Mouse (Mus musculus): ENCODE measurements at regions not wholly inside any gene's neighbourhood (a gene's known extent, or its start where the extent isn't known, plus 50 kb on each side); places are given as distances from the start of the nearest gene placed in this dataset.

DNA sequence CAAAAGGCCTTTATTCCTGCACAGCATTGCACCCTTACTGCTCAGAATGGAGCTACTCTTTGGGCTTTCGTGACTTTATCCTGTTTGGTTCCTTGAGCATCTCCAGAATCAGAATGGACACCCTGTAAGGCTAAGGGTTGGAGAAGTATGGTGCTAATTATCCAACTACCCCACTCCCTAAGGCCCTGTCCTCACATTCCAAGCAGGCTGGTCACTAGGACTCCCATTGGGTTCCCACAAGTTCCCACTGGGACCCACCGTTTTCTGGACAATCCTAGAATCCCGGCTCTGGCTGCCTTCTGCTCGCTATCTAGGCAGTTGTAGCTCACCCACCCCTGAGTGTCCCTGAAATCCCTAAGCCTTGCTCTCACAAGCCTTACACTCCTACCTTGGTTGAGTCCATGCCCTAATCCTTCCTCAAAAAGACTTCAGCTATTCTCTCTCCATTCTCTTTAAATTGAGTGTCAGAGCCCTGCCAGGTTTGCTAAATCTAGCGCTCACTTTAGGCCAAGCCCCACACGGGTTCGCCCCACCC is 146.1 kb downstream of the Efcab1 start:
- WGBS = 11% methylated on average over 7 of the region's 7 CpGs
- Histone ChIP-seq H3K4me3 (ENCODE audit: low read depth, low read length) (no peak overlapping the region), H3K4me2 (peak overlapping the region; percentile 23; the same call in 1 of the 2 replicates), H3K9me3 (ENCODE audit: control insufficient read depth, low read length) (no peaks in the 10 kb centered on the region), H3K4me1 (ENCODE audit: control insufficient read depth, insufficient read depth, low read length) (peaks cover 23% of the 10 kb centered on the region), H3K27me3 (ENCODE audit: control insufficient read depth, insufficient read depth, low read length) (no peaks in the 10 kb centered on the region), H3K36me3 (ENCODE audit: control insufficient read depth, insufficient read depth, low read length) (no peaks in the 10 kb centered on the region), H3K27ac (ENCODE audit: low read depth, low read length) (peak overlapping the region; percentile 30; the same call in 1 of the 2 replicates), H3K9ac (ENCODE audit: low read length) (no peak overlapping the region)
- DNase-seq (ENCODE audit: low spot score, missing footprints) = peak; percentile 89
- ATAC-seq (ENCODE audit: low FRiP score) = no peak; the same call in none of the 2 replicates

DNA sequence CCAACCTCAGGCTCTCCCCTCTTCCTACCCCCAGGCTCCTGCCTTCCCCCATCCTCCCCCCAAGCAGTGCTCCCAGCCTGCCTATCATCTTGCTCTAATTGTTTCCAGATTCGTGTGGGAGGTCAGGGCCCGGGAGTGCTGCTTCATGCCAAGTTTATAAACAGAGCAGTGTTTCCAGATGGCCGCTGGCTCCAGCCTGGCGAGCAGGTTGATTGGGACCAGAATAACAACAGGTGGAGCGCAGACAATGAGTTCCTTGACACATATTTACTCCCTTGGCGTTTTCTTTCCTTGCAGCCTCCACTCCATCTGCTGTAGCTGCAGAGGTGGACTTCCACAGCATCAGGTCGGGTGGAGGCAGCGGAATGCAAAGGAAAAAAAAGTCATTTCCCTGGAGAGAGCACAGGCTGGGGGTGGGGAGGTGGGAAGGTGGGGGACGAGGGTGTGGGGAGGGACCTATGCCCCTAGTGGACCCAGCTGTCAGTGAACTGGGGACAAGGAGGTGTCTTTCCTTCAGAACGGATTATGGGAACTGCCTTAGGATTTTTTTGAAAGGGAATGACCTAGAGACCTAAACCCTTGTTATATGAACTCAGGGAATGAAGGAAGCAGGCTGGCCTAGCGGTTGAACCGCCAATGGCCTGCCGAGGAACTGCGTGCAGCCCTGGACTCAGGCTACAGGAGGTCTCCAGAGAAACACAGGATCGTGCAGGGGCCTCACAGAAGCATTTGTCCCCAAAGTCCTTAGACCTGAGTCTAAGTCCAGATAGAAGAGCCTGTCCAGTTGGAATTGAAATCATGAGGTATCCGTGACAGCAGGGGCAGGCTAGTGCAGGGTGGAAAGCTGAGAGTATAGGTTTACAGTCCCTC is 146.8 kb downstream of the Efcab1 start:
- H3K36me3 ChIP-seq (ENCODE audit: control insufficient read depth, insufficient read depth, low read length) = no peaks in the 10 kb centered on the region
- peak overlapping the region; percentile 30; the same call in 1 of the 2 replicates for H3K27ac ChIP-seq (ENCODE audit: low read depth, low read length)
- H3K27me3 ChIP-seq (ENCODE audit: control insufficient read depth, insufficient read depth, low read length) = no peaks in the 10 kb centered on the region
- no peaks in the 10 kb centered on the region for H3K9me3 ChIP-seq (ENCODE audit: control insufficient read depth, low read length)
- H3K4me2 ChIP-seq = peak overlapping the region; percentile 23
- 2% methylated on average over 16 of the region's 16 CpGs for WGBS
- DNase-seq (ENCODE audit: low spot score, missing footprints) (peak; percentile 95), ATAC-seq (ENCODE audit: low FRiP score) (peak; percentile 78)
- peaks cover 23% of the 10 kb centered on the region for H3K4me1 ChIP-seq (ENCODE audit: control insufficient read depth, insufficient read depth, low read length)
- no peak overlapping the region for H3K4me3 ChIP-seq (ENCODE audit: low read depth, low read length)
- peak overlapping the region; percentile 24 for H3K9ac ChIP-seq (ENCODE audit: low read length)

DNA sequence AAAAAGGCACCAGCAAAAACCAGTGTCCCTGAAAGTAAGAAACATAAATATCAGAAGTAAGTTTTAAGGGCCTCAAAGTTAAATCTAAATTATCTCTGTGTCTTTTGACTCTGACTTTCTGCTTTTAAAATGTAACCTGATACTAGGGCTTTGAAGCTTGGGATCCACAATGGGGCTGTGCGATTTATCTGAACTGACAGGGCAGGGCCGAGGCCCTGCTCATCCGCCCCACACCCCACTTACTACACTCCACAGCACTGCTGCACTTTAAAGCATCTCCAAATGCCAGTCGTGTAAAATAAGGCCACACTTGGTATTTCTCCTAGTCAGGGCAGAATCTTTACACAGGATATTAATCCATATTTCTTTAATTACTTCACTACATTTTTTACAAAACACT is 147.4 kb downstream of the Efcab1 start:
- 0 out of 2 replicates have a peak overlapping the region, but pooled peaks have one; percentile 23 for H3K4me2 ChIP-seq
- no peak overlapping the region for H3K9ac ChIP-seq (ENCODE audit: low read length)
- no peaks in the 10 kb centered on the region for H3K27me3 ChIP-seq (ENCODE audit: control insufficient read depth, insufficient read depth, low read length)
- no peaks in the 10 kb centered on the region for H3K9me3 ChIP-seq (ENCODE audit: control insufficient read depth, low read length)
- H3K36me3 ChIP-seq (ENCODE audit: control insufficient read depth, insufficient read depth, low read length) = no peaks in the 10 kb centered on the region
- whole genome bisulfite sequencing = 4% methylated on average over 4 of the region's 4 CpGs
- no peak overlapping the region for H3K27ac ChIP-seq (ENCODE audit: low read depth, low read length)
- ATAC-seq (ENCODE audit: low FRiP score) (peak; percentile 78), DNase-seq (ENCODE audit: low spot score, missing footprints) (no peak)
- H3K4me3 ChIP-seq (ENCODE audit: low read depth, low read length) = no peak overlapping the region
- peaks cover 23% of the 10 kb centered on the region for H3K4me1 ChIP-seq (ENCODE audit: control insufficient read depth, insufficient read depth, low read length)

DNA sequence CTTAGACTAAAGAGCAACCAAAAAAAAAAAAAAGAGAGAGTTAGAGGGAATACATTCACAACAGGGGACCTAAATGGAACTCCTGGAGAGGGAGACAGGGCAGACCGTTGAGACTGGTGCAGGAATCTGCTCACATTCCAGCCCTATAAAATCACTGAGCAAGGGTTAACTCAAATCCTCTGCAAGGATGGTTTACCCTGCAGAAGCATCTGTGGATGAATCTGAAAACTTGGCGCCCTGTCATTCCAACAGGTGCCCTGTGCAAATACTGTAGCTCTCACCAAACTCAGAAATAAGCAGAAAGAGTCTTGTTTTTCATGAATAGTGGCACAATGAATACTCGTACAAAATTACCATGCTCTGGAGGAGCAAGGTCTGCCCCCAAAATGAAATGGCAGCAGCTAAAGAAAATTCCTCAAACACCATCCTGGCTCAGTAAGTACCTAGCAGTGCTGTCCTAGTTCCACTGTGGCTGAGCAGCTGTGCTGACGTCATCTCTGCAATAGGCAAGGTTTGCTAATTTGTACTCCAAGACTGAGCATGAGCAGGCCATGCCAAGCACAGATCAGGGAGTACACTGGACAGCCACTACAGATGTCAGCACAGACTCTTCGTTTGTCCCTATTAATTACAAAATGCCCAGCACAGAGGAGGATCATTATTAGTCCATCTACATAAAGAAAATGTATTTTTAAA is 148.0 kb downstream of the Efcab1 start:
- Histone ChIP-seq H3K36me3 (ENCODE audit: control insufficient read depth, insufficient read depth, low read length) (no peaks in the 10 kb centered on the region), H3K4me1 (ENCODE audit: control insufficient read depth, insufficient read depth, low read length) (peaks cover 23% of the 10 kb centered on the region), H3K9ac (ENCODE audit: low read length) (no peak overlapping the region), H3K27ac (ENCODE audit: low read depth, low read length) (no peak overlapping the region), H3K4me2 (no peak overlapping the region), H3K27me3 (ENCODE audit: control insufficient read depth, insufficient read depth, low read length) (no peaks in the 10 kb centered on the region), H3K4me3 (ENCODE audit: low read depth, low read length) (no peak overlapping the region), H3K9me3 (ENCODE audit: control insufficient read depth, low read length) (no peaks in the 10 kb centered on the region)
- ATAC-seq (ENCODE audit: low FRiP score) (0 out of 2 replicates have a peak, but pooled peaks have one; percentile 20), DNase-seq (ENCODE audit: low spot score, missing footprints) (peak; percentile 85)
- 22% methylated on average over 5 of the region's 5 CpGs for WGBS

DNA sequence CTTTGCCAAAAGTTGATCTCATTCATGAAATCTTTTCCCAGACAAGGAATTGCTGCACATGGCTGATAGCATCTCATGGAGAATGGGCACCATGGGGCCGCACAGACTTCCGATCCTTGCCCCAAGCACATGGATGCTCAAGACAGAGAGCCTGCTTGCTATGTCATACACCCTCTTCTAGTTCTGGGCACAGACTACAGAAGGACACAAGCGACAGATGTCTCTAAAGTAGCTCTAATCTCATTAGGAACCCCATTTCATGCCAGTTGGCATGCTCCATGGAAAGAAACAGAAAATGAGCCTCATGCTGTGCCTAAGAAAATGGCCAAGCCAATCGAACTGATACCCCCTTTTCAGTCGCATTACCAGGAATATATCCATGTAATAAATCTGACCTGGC is 149.3 kb downstream of the Efcab1 start:
- no peak overlapping the region for H3K9ac ChIP-seq (ENCODE audit: low read length)
- WGBS = 49% methylated on average over 5 of the region's 5 CpGs
- peaks cover 23% of the 10 kb centered on the region for H3K4me1 ChIP-seq (ENCODE audit: control insufficient read depth, insufficient read depth, low read length)
- H3K4me3 ChIP-seq (ENCODE audit: low read depth, low read length) = no peak overlapping the region
- H3K27ac ChIP-seq (ENCODE audit: low read depth, low read length) = no peak overlapping the region
- H3K27me3 ChIP-seq (ENCODE audit: control insufficient read depth, insufficient read depth, low read length) = no peaks in the 10 kb centered on the region
- H3K4me2 ChIP-seq = no peak overlapping the region
- H3K36me3 ChIP-seq (ENCODE audit: control insufficient read depth, insufficient read depth, low read length) = no peaks in the 10 kb centered on the region
- DNase-seq (ENCODE audit: low spot score, missing footprints) (no peak), ATAC-seq (ENCODE audit: low FRiP score) (no peak)
- no peaks in the 10 kb centered on the region for H3K9me3 ChIP-seq (ENCODE audit: control insufficient read depth, low read length)

DNA sequence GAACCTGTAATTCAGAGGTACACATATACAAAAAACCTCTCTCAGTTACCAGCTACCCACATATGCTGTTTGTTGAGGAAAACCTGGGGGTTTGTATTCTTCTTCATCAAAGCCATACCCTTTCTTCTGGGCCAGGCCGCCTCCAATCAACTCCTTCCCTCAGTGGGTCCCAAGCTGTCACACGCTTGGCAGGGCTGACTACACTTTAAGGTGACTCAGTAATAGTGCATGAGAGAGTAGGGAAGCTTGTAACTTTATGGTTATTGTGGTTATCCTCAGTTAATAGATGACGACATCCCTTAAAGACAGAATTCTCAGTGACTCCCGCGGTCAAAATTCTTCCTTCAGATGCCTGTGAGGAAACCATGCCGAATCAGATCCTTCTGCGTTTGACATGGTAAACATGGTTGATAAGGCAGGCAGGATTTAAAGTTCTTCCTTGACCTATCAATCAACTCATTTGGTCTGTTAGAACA is 164.1 kb downstream of the Efcab1 start:
- Histone ChIP-seq H3K4me2 (no peak overlapping the region), H3K9ac (ENCODE audit: low read length) (no peak overlapping the region), H3K9me3 (ENCODE audit: control insufficient read depth, low read length) (no peaks in the 10 kb centered on the region), H3K4me3 (ENCODE audit: low read depth, low read length) (no peak overlapping the region), H3K36me3 (ENCODE audit: control insufficient read depth, insufficient read depth, low read length) (no peaks in the 10 kb centered on the region), H3K27me3 (ENCODE audit: control insufficient read depth, insufficient read depth, low read length) (no peaks in the 10 kb centered on the region), H3K27ac (ENCODE audit: low read depth, low read length) (no peak overlapping the region), H3K4me1 (ENCODE audit: control insufficient read depth, insufficient read depth, low read length) (no peaks in the 10 kb centered on the region)
- WGBS = 88% methylated on average over 7 of the region's 7 CpGs
- no peak for DNase-seq (ENCODE audit: low spot score, missing footprints)
- ATAC-seq (ENCODE audit: low FRiP score) = no peak

DNA sequence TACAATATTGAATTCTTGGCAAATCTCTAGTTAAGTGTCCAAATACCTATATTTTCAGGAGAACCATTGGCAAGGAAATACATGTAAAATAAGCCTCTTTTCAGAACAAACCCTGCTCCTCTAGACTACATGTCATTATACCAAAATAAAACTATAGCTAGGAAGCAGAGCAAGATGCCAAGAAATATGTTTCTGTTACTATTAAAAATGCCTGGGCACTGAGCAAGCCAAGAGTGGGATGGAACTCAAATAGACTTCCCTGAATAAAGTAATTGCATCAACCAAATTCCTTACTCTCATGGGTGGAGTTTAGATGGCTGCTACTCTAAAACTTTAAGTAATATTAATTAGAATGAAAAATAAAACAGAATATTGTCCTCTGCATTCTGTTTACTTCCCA is 168.0 kb downstream of the Efcab1 start:
- H3K36me3 ChIP-seq (ENCODE audit: control insufficient read depth, insufficient read depth, low read length) = no peaks in the 10 kb centered on the region
- no peak overlapping the region for H3K4me2 ChIP-seq
- H3K4me3 ChIP-seq (ENCODE audit: low read depth, low read length) = no peak overlapping the region
- no peaks in the 10 kb centered on the region for H3K27me3 ChIP-seq (ENCODE audit: control insufficient read depth, insufficient read depth, low read length)
- H3K9me3 ChIP-seq (ENCODE audit: control insufficient read depth, low read length) = no peaks in the 10 kb centered on the region
- no peak for DNase-seq (ENCODE audit: low spot score, missing footprints)
- no peak overlapping the region for H3K9ac ChIP-seq (ENCODE audit: low read length)
- ATAC-seq (ENCODE audit: low FRiP score) = no peak
- no peaks in the 10 kb centered on the region for H3K4me1 ChIP-seq (ENCODE audit: control insufficient read depth, insufficient read depth, low read length)
- H3K27ac ChIP-seq (ENCODE audit: low read depth, low read length) = no peak overlapping the region

DNA sequence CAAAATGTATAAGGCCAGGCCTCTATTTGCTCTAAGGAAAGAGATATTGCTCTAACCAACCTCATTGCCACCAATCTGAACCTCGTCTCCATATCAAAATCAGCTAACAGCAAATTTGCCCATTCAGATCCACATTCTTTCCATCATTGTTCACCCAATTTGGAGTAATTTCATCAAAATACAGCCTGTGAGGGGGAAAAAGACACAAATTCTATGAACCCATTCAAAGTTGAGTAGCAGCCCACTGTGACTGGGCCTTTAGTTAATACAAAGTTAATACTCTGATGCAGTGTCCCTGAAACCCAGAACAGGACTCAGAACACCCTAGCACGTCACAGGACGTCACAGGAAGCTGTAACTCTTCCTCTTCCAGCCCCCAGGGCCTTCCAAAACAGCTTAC is 177.3 kb downstream of the Efcab1 start:
- Histone ChIP-seq H3K4me2 (no peak overlapping the region), H3K9me3 (ENCODE audit: control insufficient read depth, low read length) (no peaks in the 10 kb centered on the region), H3K27me3 (ENCODE audit: control insufficient read depth, insufficient read depth, low read length) (0 out of 2 replicates have a peak, but pooled peaks cover 5% of the 10 kb centered on the region), H3K4me1 (ENCODE audit: control insufficient read depth, insufficient read depth, low read length) (peaks cover 4% of the 10 kb centered on the region), H3K27ac (ENCODE audit: low read depth, low read length) (no peak overlapping the region), H3K36me3 (ENCODE audit: control insufficient read depth, insufficient read depth, low read length) (no peaks in the 10 kb centered on the region), H3K4me3 (ENCODE audit: low read depth, low read length) (no peak overlapping the region), H3K9ac (ENCODE audit: low read length) (no peak overlapping the region)
- DNase-seq (ENCODE audit: low spot score, missing footprints) (peak; percentile 85), ATAC-seq (ENCODE audit: low FRiP score) (no peak)
- 30% methylated on average over 3 of the region's 3 CpGs for WGBS

All from midbrain, embryonic 11.5 days (tissue).